Mouse (Mus musculus) midbrain, embryonic 13.5 days (tissue): ENCODE data around the gene Olfr33. TPM values are rescaled to one million over a fixed set of nuclear protein-coding genes. Genes with fewer than 3 reads are reported as not detected.

Source experiments
- ATAC-seq: fragments of 200-750 bp; cut with Nextera tagmentation; 2 replicates; pipeline ENCODE4 v1.8.0; 2017; ENCODE audit warnings: mild to moderate bottlenecking, moderate TSS enrichment, moderate library complexity
- H3K27ac ChIP-seq: fragments of 300-500 bp; sonication (generic); 2 replicates; pipeline ENCODE4 v1.5.1; 2015; ENCODE audit warnings: inconsistent platforms, mild to moderate bottlenecking, moderate library complexity
- H3K27me3 ChIP-seq: fragments of 300-500 bp; sonication (generic); 2 replicates; pipeline ENCODE4 v1.6.1; 2015; ENCODE audit warnings: mild to moderate bottlenecking, inconsistent platforms
- H3K36me3 ChIP-seq: fragments of 300-500 bp; sonication (generic); 2 replicates; pipeline ENCODE4 v1.6.1; 2015; ENCODE audit warnings: mild to moderate bottlenecking, inconsistent platforms
- H3K4me1 ChIP-seq: fragments of 300-500 bp; sonication (generic); replicated peaks from 2 replicates; pipeline ENCODE4 v1.6.1; 2015; ENCODE audit warnings: inconsistent platforms
- H3K4me2 ChIP-seq: fragments of 300-500 bp; sonication (generic); replicated peaks from 2 replicates; pipeline ENCODE4 v1.6.1; 2015; ENCODE audit warnings: moderate library complexity, mild to moderate bottlenecking, inconsistent platforms
- H3K4me3 ChIP-seq: fragments of 300-500 bp; sonication (generic); replicated peaks from 2 replicates; pipeline ENCODE4 v1.5.1; 2015; ENCODE audit warnings: mild to moderate bottlenecking, inconsistent platforms
- H3K9ac ChIP-seq: fragments of 300-500 bp; sonication (generic); replicated peaks from 2 replicates; pipeline ENCODE4 v1.6.1; 2015; ENCODE audit warnings: mild to moderate bottlenecking, inconsistent platforms
- H3K9me3 ChIP-seq: fragments of 300-500 bp; sonication (generic); 2 replicates; pipeline ENCODE4 v1.6.1; 2016; ENCODE audit warnings: mild to moderate bottlenecking, inconsistent platforms
- WGBS: fragments of 180-500 bp; shearing (Covaris S2); methylation state at CpG from one replicate; pipeline ENCODE4 v1.1.7; 2015; 5-methylcytosine and 5-hydroxymethylcytosine counted together
- polyA plus RNA-seq: library from polyadenylated mRNA; unstranded; fragments of >200 nt; fragmentation: Nextera tagmentation; extraction: Ambion mirVana; gene quantifications from 2 replicates; pipeline ENCODE4 v1.2.1, GENCODE M21; 2015

Olfr33 gene
- polyA plus RNA-seq, 1 experiment from 2014 or later = not detected

DNA sequence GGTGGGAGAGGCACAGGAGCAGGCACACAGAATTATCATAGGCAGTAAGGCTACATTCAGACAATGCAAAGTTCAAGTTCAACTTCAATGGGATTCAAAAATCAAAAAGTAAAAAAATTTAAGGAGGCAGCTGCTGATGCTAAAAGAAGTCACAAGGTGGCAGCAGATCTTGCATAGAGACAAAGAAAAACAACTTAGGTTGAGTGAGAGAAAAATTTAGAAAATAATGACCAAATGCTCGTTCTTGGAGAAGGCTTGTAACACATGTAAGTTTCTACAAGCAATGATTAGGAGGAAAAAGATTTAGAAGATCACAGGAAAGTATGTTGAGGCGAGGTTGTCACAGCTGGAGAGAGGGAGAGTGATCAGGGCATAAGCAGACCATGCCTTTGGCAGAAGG, 53.5 kb downstream of the Olfr33 start:
- no peaks in the 10 kb centered on the region for H3K36me3 ChIP-seq
- no peaks in the 10 kb centered on the region for H3K9me3 ChIP-seq
- no peak overlapping the region for H3K27ac ChIP-seq
- no peak overlapping the region for H3K4me2 ChIP-seq
- ATAC-seq = no peak
- no peaks in the 10 kb centered on the region for H3K27me3 ChIP-seq
- no peak overlapping the region for H3K4me3 ChIP-seq
- no peaks in the 10 kb centered on the region for H3K4me1 ChIP-seq
- WGBS = 47% methylated on average over 2 of the region's 2 CpGs
- no peak overlapping the region for H3K9ac ChIP-seq

DNA sequence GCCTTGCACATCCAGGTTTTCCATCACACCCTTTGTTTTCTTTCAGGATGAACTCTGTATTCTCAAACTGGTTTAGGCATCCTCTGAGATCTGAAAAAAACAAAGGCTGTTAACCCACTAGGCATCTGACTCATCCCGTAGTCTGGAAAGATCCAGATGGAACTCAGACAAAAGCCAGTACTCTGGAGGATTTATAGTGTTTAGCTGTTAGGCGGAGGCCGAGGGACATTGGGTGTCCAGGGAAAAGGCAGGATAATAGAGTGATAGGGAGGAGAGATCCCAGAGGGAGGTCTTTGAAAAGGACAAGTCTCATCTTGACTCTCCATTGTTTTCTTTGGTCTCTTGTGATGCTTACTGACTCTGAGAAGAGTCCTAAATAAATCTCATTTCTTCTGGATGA, 54.3 kb downstream of the Olfr33 start, which contains the start of gene Olfr556:
Gene Olfr556, plus strand, starts transcription at position 301 of the 400 bp plus-strand sequence.
- no peak within 1 kb of the TSS for H3K27ac ChIP-seq
- no peak for ATAC-seq
- no peaks in the 10 kb centered on the region for H3K36me3 ChIP-seq
- no peak within 1 kb of the TSS for H3K4me2 ChIP-seq
- H3K9ac ChIP-seq = no peak within 1 kb of the TSS
- 46% methylated on average over 3 of the region's 3 CpGs for WGBS
- no peaks in the 10 kb centered on the region for H3K27me3 ChIP-seq
- H3K4me3 ChIP-seq = no peak within 1 kb of the TSS
- H3K9me3 ChIP-seq = no peaks in the 10 kb centered on the region
- H3K4me1 ChIP-seq = no peaks in the 10 kb centered on the region

Other genes with a start within 250 kb of the Olfr33 start
- gene Olfr543, start 237.4 kb downstream of the Olfr33 start, polyA plus RNA-seq = 0.55 and 0.59 TPM in 2 replicates
- 0.16 and 0.19 TPM in 2 replicates for gene Olfr544, start 230.8 kb downstream of the Olfr33 start, polyA plus RNA-seq
- gene Olfr545, start 219.5 kb downstream of the Olfr33 start, polyA plus RNA-seq = 0.30 and 0.41 TPM in 2 replicates
- gene Olfr547, start 184.3 kb downstream of the Olfr33 start, polyA plus RNA-seq = not detected in 2 replicates
- not detected in 2 replicates for gene Olfr548-ps1, start 178.2 kb downstream of the Olfr33 start, polyA plus RNA-seq
- gene Olfr549, start 169.2 kb downstream of the Olfr33 start, polyA plus RNA-seq = not detected in 2 replicates
- 0.17 TPM in 1 of 2 replicates, not detected in the other for gene Trim21, start 153.6 kb downstream of the Olfr33 start, polyA plus RNA-seq
- gene Olfr550, start 147.6 kb downstream of the Olfr33 start, polyA plus RNA-seq = not detected in 2 replicates
- not detected in 2 replicates for gene Olfr551, start 127.2 kb downstream of the Olfr33 start, polyA plus RNA-seq
- not detected in 2 replicates for gene Olfr552, start 121.3 kb downstream of the Olfr33 start, polyA plus RNA-seq
- gene Olfr553, start 100.9 kb downstream of the Olfr33 start, polyA plus RNA-seq = not detected in 2 replicates
- gene Olfr554, start 80.6 kb downstream of the Olfr33 start, polyA plus RNA-seq = not detected in 2 replicates
- not detected in 2 replicates for gene Olfr555, start 60.2 kb downstream of the Olfr33 start, polyA plus RNA-seq
- gene Olfr556, start 54.2 kb downstream of the Olfr33 start, polyA plus RNA-seq = not detected in 2 replicates
- gene Trim68, start 31.7 kb downstream of the Olfr33 start, polyA plus RNA-seq = 7.3 and 8.0 TPM in 2 replicates
- not detected in 2 replicates for gene Olfr557, start 23.2 kb downstream of the Olfr33 start, polyA plus RNA-seq
- 0.07 TPM in 1 of 2 replicates, not detected in the other for gene Olfr558, start 16.9 kb downstream of the Olfr33 start, polyA plus RNA-seq
- not detected in 2 replicates for gene Olfr559, start 8.4 kb upstream of the Olfr33 start, polyA plus RNA-seq
- gene Olfr560, start 40.3 kb upstream of the Olfr33 start, polyA plus RNA-seq = not detected in 2 replicates
- gene Olfr78, start 40.4 kb upstream of the Olfr33 start, polyA plus RNA-seq = not detected in 2 replicates
- gene Olfr561, start 52.2 kb upstream of the Olfr33 start, polyA plus RNA-seq = not detected in 2 replicates
- gene Olfr564, start 84.4 kb upstream of the Olfr33 start, polyA plus RNA-seq = not detected in 2 replicates
- gene Olfr566, start 139.7 kb upstream of the Olfr33 start, polyA plus RNA-seq = not detected in 2 replicates
- not detected in 2 replicates for gene Olfr568, start 158.1 kb upstream of the Olfr33 start, polyA plus RNA-seq
- gene Olfr569, start 171.8 kb upstream of the Olfr33 start, polyA plus RNA-seq = not detected in 2 replicates
- not detected in 2 replicates for gene Olfr570, start 175.5 kb upstream of the Olfr33 start, polyA plus RNA-seq
- not detected in 2 replicates for gene Olfr571, start 198.5 kb upstream of the Olfr33 start, polyA plus RNA-seq
- gene Olfr572, start 205.3 kb upstream of the Olfr33 start, polyA plus RNA-seq = not detected in 2 replicates
- not detected in 2 replicates for gene Olfr573-ps1, start 223.5 kb upstream of the Olfr33 start, polyA plus RNA-seq
- gene Olfr574, start 229.4 kb upstream of the Olfr33 start, polyA plus RNA-seq = not detected in 2 replicates
- not detected in 2 replicates for gene Olfr575, start 239.7 kb upstream of the Olfr33 start, polyA plus RNA-seq
- gene Olfr576, start 243.6 kb upstream of the Olfr33 start, polyA plus RNA-seq = not detected in 2 replicates